Mouse (Mus musculus) splenic B cell, adult 2 months (primary cell): ENCODE results near the gene Ddx49.

Experiments
- DNase-seq: peaks from one replicate; pipeline ENCODE4 v3.0.0-alpha.2; 2011; ENCODE audit warnings: low read depth, low spot score
- H3K27me3 ChIP-seq: 2 replicates; pipeline ENCODE4 v1.6.1; 2012; ENCODE audit warnings: mild to moderate bottlenecking, low read length, moderate library complexity, mixed read lengths; ENCODE audit not compliant: control insufficient read depth, poor library complexity, insufficient read depth, severe bottlenecking
- H3K36me3 ChIP-seq: 2 replicates; pipeline ENCODE4 v1.6.1; 2012; ENCODE audit warnings: mild to moderate bottlenecking, low read length, moderate library complexity, mixed read lengths; ENCODE audit not compliant: control insufficient read depth, poor library complexity, insufficient read depth, severe bottlenecking

Gene Ddx49

GRCm38 (mm10) chr8:70286737-70287136, 15.6 kb downstream of the Ddx49 start:
- DNase-seq = peak; percentile 58
- Histone ChIP-seq H3K27me3 (no peaks in the 10 kb centered on the region), H3K36me3 (peaks cover 2% of the 10 kb centered on the region)

GRCm38 (mm10) chr8:70285304-70285703, 17.0 kb downstream of the Ddx49 start:
- Histone ChIP-seq H3K36me3 (no peaks in the 10 kb centered on the region; the same call in 1 of the 2 replicates), H3K27me3 (no peaks in the 10 kb centered on the region)
- no peak for DNase-seq

GRCm38 (mm10) chr8:70284421-70284820, 17.9 kb downstream of the Ddx49 start:
- H3K36me3 ChIP-seq = no peaks in the 10 kb centered on the region; the same call in 1 of the 2 replicates
- no peak for DNase-seq
- H3K27me3 ChIP-seq = no peaks in the 10 kb centered on the region

DNA sequence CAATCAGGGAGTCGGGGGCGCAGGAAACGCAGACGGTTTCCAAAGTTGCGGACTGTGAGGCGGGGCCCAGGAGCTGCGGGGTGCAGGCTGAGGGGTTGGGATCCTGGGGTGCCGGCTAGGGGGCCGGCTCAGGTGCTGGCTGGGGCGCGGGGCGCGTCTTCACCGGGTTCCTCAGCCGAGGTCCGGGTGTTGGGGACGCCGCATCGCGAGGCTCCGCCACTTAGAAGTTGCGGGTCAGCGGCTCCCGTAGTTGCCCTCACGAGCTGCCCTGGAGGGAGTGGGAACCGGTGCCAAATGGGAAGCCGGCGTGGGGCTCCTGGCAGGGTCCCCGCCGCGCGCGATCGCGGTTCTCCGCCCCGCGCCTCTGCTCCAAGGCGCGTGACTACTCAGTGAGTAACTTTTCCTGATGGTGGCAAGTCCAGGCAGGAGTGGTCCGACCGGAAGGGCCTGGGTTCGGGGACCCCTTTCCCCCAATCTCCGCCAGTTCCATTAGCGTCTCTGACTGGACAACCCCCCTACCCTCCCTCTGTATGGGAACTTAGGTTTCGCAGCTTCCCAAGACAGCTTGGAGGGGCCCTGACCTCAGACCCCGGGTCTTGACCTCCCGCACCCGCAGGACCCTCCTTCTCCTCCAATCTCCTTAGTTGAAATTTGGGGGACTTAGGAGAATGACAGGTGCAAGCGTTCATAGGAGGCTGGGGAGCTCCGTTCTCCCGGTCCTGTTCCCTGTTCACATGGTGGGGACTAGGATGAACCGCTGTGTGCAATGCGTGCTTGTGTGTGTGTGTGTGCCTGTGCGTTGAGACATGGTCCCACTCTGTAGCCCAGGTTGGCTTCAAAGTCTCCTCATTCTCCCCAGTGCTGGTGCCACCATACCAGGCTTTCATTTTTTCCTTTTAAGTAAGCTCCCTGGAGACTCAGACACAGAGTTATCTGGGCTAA, 18.9 kb downstream of the Ddx49 start:
- H3K27me3 ChIP-seq = no peaks in the 10 kb centered on the region
- peak; percentile 16 for DNase-seq
- H3K36me3 ChIP-seq = no peaks in the 10 kb centered on the region; the same call in 1 of the 2 replicates

DNA sequence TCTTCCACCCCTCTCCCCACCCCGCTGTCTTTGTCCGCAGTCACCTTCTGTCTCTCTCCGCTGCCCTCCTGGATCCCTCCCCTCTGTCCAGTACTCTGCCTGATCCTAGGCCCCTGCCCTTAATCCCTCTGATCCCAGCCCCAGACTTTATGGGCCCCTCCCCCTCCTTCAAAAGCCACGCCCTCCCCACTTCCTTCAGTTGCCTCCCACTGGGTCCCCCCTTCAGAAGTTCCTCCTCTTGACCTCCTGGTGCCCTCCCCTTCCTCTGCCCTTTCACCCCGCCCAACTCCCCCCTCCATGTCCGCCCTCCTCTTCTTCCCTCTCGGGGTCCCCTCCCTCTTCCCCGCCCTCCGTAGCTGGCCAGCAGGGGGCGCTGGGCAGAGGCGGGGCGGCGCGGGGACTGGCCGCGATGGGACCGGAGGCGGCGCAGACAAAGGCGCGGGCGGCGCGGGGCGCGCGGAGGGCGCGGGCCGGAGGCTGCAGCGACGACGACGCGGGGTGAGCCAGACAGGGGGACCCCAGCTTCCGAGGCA, 19.6 kb downstream of the Ddx49 start, which contains the start of gene Homer3:
Gene Homer3 (plus strand): TSS at position 225 of the 533 bp plus-strand sequence.
- DNase-seq = peak; percentile 93
- H3K36me3 ChIP-seq = no peaks in the 10 kb centered on the region; the same call in 1 of the 2 replicates
- no peaks in the 10 kb centered on the region for H3K27me3 ChIP-seq

GRCm38 (mm10) chr8:70281001-70281400, 21.3 kb downstream of the Ddx49 start:
- DNase-seq = no peak
- Histone ChIP-seq H3K36me3 (no peaks in the 10 kb centered on the region), H3K27me3 (no peaks in the 10 kb centered on the region)

- no peaks in the 10 kb centered on the region for H3K27me3 ChIP-seq
- H3K36me3 ChIP-seq = no peaks in the 10 kb centered on the region
- no peak for DNase-seq
Observed at GRCm38 (mm10) chr8:70279266-70279665, 23.0 kb downstream of the Ddx49 start.

GRCm38 (mm10) chr8:70278175-70278574, 24.1 kb downstream of the Ddx49 start:
- Histone ChIP-seq H3K36me3 (no peaks in the 10 kb centered on the region), H3K27me3 (no peaks in the 10 kb centered on the region)
- no peak for DNase-seq

DNA sequence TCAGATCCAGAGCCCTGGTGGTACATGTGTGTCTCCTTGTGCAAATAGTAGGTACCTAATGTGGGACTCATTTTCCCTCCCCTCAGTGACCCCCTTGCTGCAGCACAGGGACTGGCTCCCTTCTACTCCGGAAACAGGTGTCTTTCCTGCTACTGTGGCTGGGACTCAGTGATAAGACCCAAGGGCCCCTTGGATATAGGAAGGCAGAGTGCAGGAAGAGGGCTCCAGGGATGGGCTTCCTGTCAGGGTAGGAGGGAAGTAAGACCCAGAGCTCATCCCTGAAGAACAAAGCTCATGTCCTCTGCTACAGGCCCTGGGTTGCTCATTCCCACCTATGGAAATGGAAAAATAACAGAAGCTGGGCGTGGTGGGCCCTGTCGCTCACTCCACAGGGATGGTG, 25.8 kb downstream of the Ddx49 start:
- no peak for DNase-seq
- Histone ChIP-seq H3K36me3 (no peaks in the 10 kb centered on the region), H3K27me3 (no peaks in the 10 kb centered on the region)

- Histone ChIP-seq H3K27me3 (no peaks in the 10 kb centered on the region), H3K36me3 (no peaks in the 10 kb centered on the region)
- no peak for DNase-seq
Observed at GRCm38 (mm10) chr8:70274350-70274749, 27.9 kb downstream of the Ddx49 start.

GRCm38 (mm10) chr8:70272949-70273348, 29.3 kb downstream of the Ddx49 start:
- no peaks in the 10 kb centered on the region for H3K27me3 ChIP-seq
- no peak for DNase-seq
- no peaks in the 10 kb centered on the region for H3K36me3 ChIP-seq

DNA sequence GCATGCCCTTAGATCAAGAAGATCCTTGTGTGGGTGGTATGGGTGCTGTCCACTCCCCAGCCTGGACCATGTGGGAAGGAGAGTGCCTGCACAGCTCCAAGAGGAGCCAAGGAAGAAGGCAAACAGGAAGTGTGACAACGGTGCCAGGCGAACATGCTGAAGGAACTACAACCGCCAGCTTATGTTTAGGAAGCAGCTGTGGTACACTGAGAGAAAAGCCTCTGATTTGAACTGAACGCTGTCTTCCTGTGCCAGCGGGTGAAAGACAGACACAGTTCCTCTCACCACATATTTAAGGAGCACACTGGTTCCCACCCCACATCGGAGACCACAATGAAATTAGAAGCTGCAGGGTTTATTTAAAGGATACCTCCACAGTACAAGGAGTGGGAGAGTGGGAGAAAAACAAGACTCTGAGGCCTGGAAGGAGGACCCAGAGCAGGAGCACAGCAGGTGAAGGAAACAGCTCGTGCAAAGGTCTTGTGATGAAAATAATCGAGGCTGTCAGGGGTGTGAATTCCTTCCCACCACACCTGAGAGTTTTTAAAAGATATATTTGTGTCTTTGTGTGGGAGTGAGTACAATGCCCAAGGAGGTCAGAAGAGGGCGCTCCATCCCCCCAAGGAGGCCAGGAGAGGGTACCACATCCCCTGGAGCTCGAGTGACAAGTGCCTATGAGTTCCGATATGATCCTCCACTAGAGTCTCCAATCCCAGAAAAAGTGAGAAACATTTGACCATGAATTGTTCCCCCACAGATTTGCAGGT, 33.3 kb downstream of the Ddx49 start:
- H3K36me3 ChIP-seq = 0 out of 2 replicates have a peak, but pooled peaks cover 2% of the 10 kb centered on the region
- H3K27me3 ChIP-seq = no peaks in the 10 kb centered on the region; the same call in 1 of the 2 replicates
- DNase-seq = peak; percentile 29

DNA sequence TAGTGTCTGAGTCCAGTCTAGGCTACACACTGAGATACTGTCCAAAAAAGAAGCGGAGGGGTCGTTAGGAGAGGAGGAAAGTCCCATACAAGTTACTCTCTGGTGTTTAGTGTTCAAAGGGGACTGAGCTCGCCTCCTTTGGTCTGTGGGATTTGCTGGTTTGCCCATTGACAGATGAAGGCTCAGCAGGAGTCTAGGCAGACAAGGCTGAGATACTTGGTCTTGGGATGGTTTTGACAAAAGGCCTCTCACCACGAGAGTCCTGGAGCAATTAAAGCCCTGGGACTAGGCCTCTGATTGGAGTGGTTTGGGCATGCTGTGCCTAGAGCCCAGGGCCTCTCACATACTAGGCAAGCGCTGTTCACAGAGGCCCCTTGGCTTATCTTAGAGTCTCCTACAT, 34.0 kb downstream of the Ddx49 start:
- Histone ChIP-seq H3K27me3 (no peaks in the 10 kb centered on the region; the same call in 1 of the 2 replicates), H3K36me3 (0 out of 2 replicates have a peak, but pooled peaks cover 2% of the 10 kb centered on the region)
- no peak for DNase-seq

DNA sequence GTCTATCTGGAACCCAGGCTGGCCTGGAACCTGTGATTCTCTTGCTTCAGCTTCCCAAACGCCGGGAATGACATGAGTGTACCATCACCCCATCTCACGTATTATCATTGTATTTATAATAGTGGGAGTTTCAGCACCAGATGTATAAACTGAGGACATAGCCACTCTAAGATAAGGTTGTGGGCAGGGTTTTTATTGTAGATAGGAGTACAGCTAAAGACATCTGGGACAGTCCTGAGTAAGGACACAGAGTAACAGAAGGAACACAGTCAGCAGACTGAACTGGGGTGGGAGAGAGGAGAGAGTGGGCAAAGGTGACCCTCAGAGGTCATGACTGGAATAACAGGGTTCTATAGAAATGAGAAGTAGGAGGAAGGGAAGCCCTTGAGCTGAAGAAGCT, 34.6 kb downstream of the Ddx49 start:
- H3K36me3 ChIP-seq = peaks cover 2% of the 10 kb centered on the region; the same call in 1 of the 2 replicates
- no peak for DNase-seq
- no peaks in the 10 kb centered on the region; the same call in 1 of the 2 replicates for H3K27me3 ChIP-seq
